Mouse (Mus musculus) urinary bladder, postnatal 10 days (tissue): ENCODE results near the gene Olfr1028.

Experiments used
- DNase-seq: peaks from one replicate; pipeline ENCODE4 v3.0.0; 2022; ENCODE audit warnings: low spot score

The Olfr1028 gene

GRCm38 (mm10) chr2:85950137-85950536 lies at the start of gene Olfr1028:
Gene Olfr1028 (plus strand): TSS chr2:85950437.
- DNase-seq: no peak

GRCm38 (mm10) chr2:85904952-85905351 lies 45.3 kb upstream of the Olfr1028 start, which contains the start of gene Olfr1024:
Gene Olfr1024 (minus strand): TSS chr2:85905052.
- DNase-seq: no peak

DNA sequence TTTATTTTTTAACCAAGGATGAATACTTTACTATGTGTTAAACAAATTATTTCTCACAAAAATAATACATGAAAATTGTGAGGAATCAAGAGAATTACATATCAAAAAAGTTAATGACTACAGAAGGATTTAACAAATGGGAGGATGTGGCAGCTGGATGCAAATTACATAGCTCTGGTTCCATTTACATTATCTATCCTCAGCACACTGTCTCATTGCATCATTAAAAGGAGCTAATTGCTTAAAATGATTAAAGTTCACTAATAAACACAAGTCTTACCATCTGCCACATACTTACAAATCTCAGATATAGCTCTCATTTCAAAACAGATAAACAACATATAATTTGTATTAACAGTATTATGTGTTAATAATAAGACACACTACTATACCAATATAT lies 37.0 kb upstream of the Olfr1028 start:
- DNase-seq: no peak

DNA sequence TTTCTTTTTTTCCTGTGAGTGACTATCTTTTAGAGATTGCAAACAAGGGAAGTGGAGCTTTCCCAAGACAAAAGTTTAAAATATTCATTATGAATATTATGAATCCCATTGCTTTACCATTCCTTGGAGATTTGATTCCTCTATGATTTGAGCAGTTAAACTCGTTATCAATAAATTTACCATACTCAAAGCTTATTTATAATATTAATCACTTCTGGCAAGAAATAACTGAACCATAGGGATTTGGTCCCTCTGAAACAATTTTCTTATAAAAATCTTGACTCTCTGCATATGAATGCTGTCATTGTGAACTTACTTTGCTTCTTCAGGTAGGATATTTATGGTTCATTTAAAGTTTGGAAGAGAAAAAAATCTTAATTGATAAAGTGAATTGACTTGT lies 35.3 kb upstream of the Olfr1028 start, which contains the start of gene Olfr1025-ps1:
Gene Olfr1025-ps1, plus strand, starts transcription at position 301 of the 400 bp plus-strand sequence.
- no peak for DNase-seq

- no peak for DNase-seq
These were observed 29.0 kb upstream of the Olfr1028 start, which contains the start of gene Olfr1026 for GRCm38 (mm10) chr2:85921258-85921657. Gene Olfr1026 (plus strand): TSS chr2:85921558.

- no peak for DNase-seq
These were observed 23.4 kb downstream of the Olfr1028 start, which contains the start of gene Olfr1029 for GRCm38 (mm10) chr2:85973595-85973994. Gene Olfr1029 (plus strand): TSS chr2:85973895.

DNA sequence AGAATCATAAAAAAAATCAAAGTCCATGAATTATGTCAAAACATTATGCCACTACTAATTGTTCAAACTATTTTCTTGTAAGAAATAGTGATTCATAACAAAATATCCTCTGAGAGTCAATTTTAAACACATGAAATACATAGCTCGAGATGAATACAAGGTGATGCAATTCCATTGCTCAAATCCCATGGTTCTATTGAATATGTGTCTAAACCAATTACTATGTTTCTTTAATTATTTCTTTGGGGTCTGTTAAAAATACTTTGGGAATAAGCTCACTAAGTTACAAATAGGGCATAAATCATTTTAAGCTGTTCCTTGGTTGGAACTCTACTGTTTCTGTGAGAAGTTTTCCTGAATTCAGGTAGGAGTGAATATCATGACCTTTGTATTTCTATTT lies 28.7 kb downstream of the Olfr1028 start, which contains the start of gene Olfr1030:
Gene Olfr1030, plus strand, starts transcription at position 301 of the 400 bp plus-strand sequence.
- no peak for DNase-seq

GRCm38 (mm10) chr2:85990004-85990403 lies 39.8 kb downstream of the Olfr1028 start, which contains the start of gene Olfr1031:
Gene Olfr1031 (plus strand): TSS chr2:85990304.
- no peak for DNase-seq
